Mouse (Mus musculus): ENCODE data around the gene Klf6. TPM values are rescaled to one million over a fixed set of nuclear protein-coding genes. Genes with fewer than 3 reads are reported as not detected.

Klf6 gene
- 10 to 100 TPM; 64.8 to 69.7 TPM for total RNA-seq (2021)
- long read RNA-seq, experiment 1, full-length matches to known transcripts: 12 of 18 reads
- long read RNA-seq, experiment 1, partial matches to known transcripts: 0 of 18 reads
- long read RNA-seq, experiment 1, other reads (novel, unspliced or antisense): 6 of 18 reads
- long read RNA-seq, experiment 2, full-length matches to known transcripts: 7 of 15 reads
- long read RNA-seq, experiment 2, partial matches to known transcripts: 1 of 15 reads
- long read RNA-seq, experiment 2, other reads (novel, unspliced or antisense): 7 of 15 reads

GRCm38 (mm10) chr13:5861157-5862002, at the start of gene Klf6:
TSS of gene Klf6 (plus strand) at chr13:5861482.
- peak; percentile 99 to 100 for DNase-seq

DNA sequence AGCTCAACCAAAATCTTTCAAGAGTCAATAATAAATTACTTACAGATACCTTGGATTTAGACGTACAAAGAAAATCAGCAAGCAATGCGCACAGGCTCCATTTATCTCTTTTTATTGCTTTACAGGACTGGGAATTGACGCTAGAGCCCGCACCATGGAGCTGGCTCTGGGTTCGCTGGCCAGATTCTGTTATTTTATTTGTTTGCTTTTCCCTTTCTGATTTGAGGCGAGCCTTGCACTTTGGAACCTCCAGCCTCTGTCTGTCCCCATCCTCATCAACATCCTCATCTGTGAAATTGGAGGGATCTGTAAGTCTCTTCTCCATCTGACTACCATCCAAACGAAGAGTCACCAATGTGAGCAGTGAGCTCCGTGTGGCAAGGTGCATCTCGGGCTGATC, 47.8 kb upstream of the Klf6 start:
- DNase-seq: no peak

DNA sequence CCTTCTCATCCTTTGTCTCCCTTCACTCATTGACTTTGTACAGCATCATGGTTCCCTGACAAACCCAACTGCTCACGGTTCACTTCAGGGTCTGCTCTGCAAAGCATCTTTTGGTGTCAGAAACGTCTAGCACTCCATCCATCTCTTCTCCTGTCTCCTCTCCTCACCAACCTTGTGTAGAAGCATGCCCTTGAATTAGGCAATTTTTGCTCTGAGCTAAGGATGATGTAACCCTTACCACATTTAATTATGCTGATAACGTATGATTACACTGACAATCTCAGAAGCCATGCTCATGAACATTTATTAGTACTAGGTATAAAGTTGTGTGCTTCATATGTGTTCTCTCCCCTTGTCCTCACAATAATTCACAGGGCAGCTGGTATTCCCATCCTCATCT, 44.0 kb upstream of the Klf6 start:
- no peak for DNase-seq

GRCm38 (mm10) chr13:5819173-5819572, 42.1 kb upstream of the Klf6 start:
- peak in 1 of 2 experiments; percentile 18 for DNase-seq

- DNase-seq: no peak
Measured at GRCm38 (mm10) chr13:5822586-5822985, 38.7 kb upstream of the Klf6 start.

- DNase-seq: no peak
Measured at GRCm38 (mm10) chr13:5823150-5823549, 38.1 kb upstream of the Klf6 start.

- no peak for DNase-seq
Measured at GRCm38 (mm10) chr13:5824189-5824815, 37.0 kb upstream of the Klf6 start.

- peak; percentile 70 for DNase-seq
Measured at GRCm38 (mm10) chr13:5826170-5826827, 35.0 kb upstream of the Klf6 start.

DNA sequence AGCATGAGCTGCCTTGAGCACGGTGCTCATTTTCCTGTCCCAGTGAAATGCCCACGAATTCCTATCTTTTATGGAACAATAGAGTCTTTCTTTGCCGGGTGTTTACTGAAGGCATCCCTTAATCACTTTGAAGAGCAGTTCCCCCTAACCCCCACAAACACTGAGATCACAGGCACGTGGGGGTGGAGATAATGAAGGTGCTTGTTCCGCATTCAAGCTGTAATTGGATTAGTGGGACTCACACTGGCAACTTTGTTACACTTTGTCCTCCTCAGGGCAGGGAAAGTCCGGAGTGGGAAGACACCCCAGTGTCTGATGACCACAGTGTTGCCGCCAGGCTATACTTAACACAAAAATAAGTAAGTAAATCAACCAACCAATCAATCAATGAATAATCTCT, 29.3 kb upstream of the Klf6 start:
- no peak for DNase-seq

- no peak for DNase-seq
Measured at GRCm38 (mm10) chr13:5837174-5837777, 24.0 kb upstream of the Klf6 start.

GRCm38 (mm10) chr13:5841418-5841817, 19.9 kb upstream of the Klf6 start:
- DNase-seq: peak; percentile 63 to 75

GRCm38 (mm10) chr13:5842911-5843310, 18.4 kb upstream of the Klf6 start:
- peak in 1 of 2 experiments; percentile 21 for DNase-seq

- DNase-seq: no peak
Measured at GRCm38 (mm10) chr13:5843829-5844228, 17.5 kb upstream of the Klf6 start.

- DNase-seq: no peak
Measured at GRCm38 (mm10) chr13:5844338-5844737, 16.9 kb upstream of the Klf6 start.

DNA sequence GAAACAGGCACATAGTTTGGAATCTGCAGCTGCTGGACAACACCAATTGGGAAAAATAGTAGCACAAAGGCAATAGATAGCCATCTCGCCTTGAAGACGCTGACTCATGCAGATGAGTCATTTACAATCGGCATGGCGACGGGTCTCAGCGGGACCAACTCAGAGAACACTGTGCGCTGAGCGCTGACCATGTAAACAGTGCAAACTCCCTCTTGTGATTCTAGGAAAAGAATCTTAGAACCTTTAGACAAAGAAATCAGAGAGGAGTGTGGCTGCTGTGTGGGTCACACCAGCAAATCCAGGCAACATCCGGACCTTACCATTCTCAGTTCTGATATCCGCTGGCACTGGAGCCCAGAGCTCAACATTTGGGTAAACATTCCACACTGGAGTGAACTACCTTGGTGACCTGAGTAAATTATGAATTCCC, 16.1 kb upstream of the Klf6 start:
- peak; percentile 79 to 84 for DNase-seq

DNA sequence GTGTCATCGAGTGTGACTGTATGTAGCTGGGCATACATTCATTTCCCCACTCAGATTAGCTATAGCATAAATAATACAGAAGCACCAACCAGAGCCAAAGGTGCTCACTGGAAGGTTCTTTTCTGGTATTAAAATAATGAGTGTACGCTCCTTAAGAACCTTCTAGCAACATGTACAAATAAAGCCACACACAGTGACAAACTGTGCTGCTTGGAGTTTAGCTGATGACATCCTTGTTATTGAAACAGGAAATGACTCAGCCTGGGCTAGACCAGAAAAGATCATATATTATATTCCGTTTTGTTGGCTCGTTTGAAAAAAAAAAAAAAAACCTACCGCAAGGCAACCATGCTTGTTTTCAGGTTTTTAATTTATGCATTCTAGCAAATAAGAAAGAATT, 15.7 kb upstream of the Klf6 start:
- DNase-seq: peak in 1 of 2 experiments; percentile 53

DNA sequence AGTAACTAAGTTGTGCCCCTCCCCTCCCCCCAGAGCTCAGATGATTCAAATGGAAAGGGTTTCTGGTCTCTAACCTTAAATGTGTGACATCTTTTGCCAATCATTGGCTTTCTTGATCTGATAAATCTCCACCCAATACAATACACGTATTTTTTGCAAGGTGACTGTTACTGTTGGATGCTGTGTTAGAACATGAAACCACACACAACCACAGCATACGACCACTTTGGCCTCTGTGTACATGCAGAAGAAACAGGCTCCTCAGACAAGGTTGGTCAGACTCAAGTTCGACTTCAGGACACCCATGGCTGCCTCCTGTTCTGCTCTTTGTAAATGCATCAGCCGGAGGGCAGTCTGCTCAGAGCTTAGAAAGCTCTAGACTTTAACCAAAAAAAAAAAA, 14.4 kb upstream of the Klf6 start:
- no peak for DNase-seq

- no peak for DNase-seq
Measured at GRCm38 (mm10) chr13:5847736-5848135, 13.5 kb upstream of the Klf6 start.

DNA sequence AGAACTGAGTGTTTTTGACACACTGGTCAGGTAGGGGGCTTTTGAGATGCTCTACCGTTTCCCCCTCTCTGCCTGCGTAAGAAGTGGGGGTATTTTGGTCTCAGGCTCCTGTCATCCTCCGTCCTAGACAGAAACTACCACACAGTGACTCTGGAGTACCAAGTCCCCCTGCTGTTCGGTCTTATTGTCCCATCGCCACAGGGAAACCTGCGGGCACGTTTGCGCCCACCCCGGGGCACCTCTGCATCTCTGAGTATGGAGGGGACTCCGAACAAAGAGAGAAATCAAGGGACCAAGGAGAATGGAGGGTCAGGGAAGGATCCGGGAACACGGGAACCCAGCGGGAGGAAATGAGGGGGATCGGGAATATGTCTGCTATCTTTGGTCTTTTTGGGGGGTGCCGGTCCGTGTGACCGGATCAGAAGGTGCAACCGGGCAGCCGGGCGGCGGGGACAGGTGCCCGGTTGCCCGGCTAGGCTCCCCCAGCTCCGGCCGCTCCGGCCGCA, 578 bp upstream of the Klf6 start:
- DNase-seq: peak; percentile 68 to 86

- DNase-seq: peak; percentile 75 to 79
Measured at GRCm38 (mm10) chr13:5862003-5862625, 832 bp downstream of the Klf6 start.
